Mouse (Mus musculus): ENCODE results near the gene Tsga13. TPM values are rescaled to one million over a fixed set of nuclear protein-coding genes. Genes with fewer than 3 reads are reported as not detected.

Gene Tsga13
- polyA plus RNA-seq, 1 experiment from 2014 or later: 0.19 TPM

Other genes with a start within 250 kb of the Tsga13 start
- gene Cep41, start 221.8 kb downstream of the Tsga13 start, polyA plus RNA-seq (2015; fragmentation: Nextera tagmentation; extraction: Ambion mirVana): 9.4 and 9.9 TPM in 2 replicates
- gene Mest, start 192.0 kb downstream of the Tsga13 start, polyA plus RNA-seq (2015; fragmentation: Nextera tagmentation; extraction: Ambion mirVana): 668 and 710 TPM in 2 replicates
- gene Copg2, start 18.8 kb downstream of the Tsga13 start, polyA plus RNA-seq (2015; fragmentation: Nextera tagmentation; extraction: Ambion mirVana): 14.9 and 16.9 TPM in 2 replicates
- 2.8 and 3.4 TPM in 2 replicates for gene Klf14, start 43.5 kb upstream of the Tsga13 start, polyA plus RNA-seq (2015; fragmentation: Nextera tagmentation; extraction: Ambion mirVana)

Measured in intestine, embryonic 15.5 days (tissue).